Mouse (Mus musculus) mesoderm, embryonic 11.5 days (tissue): ENCODE data around the gene Cav3.

Experiments used
- DNase-seq: peaks from one replicate; pipeline ENCODE4 v3.0.0-alpha.2; 2012; ENCODE audit warnings: low read depth, low spot score

Cav3 gene

GRCm38 (mm10) chr6:112495219-112495618 lies 35.9 kb downstream of the Cav3 start:
- DNase-seq = peak; percentile 47

- DNase-seq = no peak
Observed at GRCm38 (mm10) chr6:112496291-112497060, 37.2 kb downstream of the Cav3 start.

- no peak for DNase-seq
Observed at GRCm38 (mm10) chr6:112497456-112497855, 38.2 kb downstream of the Cav3 start.

- no peak for DNase-seq
Observed at GRCm38 (mm10) chr6:112498716-112499115, 39.4 kb downstream of the Cav3 start.

DNA sequence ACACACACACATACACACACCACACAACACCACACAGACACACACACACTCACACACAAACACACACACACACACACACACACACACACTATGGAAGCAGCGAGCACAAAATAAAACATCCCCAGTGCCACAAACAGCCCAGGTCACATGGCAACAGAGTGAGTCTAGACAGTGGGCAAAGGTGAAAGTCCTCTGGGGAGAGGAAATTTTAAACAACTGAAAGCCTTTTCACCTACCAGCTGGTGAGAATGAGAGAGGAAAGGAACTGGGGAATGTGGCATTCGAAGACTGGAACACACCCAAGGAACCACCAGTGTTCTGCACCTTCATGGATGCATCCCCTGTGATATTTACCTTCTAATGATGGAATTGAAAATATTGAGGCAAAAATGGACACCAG lies 40.2 kb downstream of the Cav3 start:
- DNase-seq = no peak

DNA sequence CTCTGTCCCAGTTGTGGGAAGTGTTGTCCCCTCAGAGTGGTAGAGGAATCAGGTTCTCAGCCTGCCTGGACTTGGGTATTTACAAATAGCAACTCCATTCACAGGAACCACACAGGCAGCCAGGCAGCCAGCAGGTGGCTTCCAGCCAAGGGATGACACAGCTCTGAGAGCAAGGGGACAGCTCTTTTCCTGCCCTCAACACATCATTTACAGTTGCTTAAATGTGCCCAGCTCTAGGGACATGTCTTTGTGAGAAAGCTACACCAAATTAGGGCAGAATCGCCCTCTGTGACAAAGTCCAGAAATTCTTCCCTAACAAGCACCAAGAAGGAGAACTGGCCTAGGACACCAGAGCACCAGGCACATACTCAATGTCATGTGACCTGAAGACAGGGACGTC lies 41.9 kb downstream of the Cav3 start:
- no peak for DNase-seq

GRCm38 (mm10) chr6:112507617-112508016 lies 48.3 kb downstream of the Cav3 start:
- no peak for DNase-seq

GRCm38 (mm10) chr6:112509590-112510131 lies 50.4 kb downstream of the Cav3 start:
- no peak for DNase-seq

GRCm38 (mm10) chr6:112510346-112510745 lies 51.0 kb downstream of the Cav3 start:
- DNase-seq = no peak

GRCm38 (mm10) chr6:112514591-112514990 lies 55.3 kb downstream of the Cav3 start:
- no peak for DNase-seq

GRCm38 (mm10) chr6:112516496-112516895 lies 57.2 kb downstream of the Cav3 start:
- DNase-seq = peak; percentile 75

GRCm38 (mm10) chr6:112517572-112517971 lies 58.3 kb downstream of the Cav3 start:
- no peak for DNase-seq

DNA sequence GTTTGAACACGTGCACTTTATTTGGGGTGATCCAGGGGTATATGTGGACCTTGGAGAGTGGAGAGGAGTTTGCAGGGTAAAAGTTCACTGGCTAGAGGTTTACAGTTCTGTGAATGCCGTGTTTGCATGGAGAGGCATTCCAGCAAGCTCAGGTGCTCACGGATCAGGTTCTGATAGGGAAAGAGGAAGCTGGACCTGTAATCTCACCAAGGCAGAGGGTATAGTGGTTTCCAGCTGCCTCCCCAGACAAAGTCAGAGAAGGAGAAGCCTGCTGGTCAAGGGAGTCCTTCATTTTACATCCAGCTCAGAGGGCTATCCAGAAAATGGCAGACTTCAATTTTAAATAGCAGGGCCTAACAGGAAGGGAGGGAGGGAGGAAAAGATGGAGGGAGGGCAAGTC lies 58.7 kb downstream of the Cav3 start:
- DNase-seq = no peak
